Mouse (Mus musculus): ENCODE measurements around the gene Ceacam12. TPM values are rescaled to one million over a fixed set of nuclear protein-coding genes. Genes with fewer than 3 reads are reported as not detected.
"Not testable (repeated sequence)": the region's sequence is repeated elsewhere in the genome, so short reads cannot be mapped to it uniquely, and the experiment has no call there.

The Ceacam12 gene
- not detected for total RNA-seq (2021)
- not detected in 2 replicates for polyA plus RNA-seq (2012; rRNA removed)
- long read RNA-seq = 0 reads

DNA sequence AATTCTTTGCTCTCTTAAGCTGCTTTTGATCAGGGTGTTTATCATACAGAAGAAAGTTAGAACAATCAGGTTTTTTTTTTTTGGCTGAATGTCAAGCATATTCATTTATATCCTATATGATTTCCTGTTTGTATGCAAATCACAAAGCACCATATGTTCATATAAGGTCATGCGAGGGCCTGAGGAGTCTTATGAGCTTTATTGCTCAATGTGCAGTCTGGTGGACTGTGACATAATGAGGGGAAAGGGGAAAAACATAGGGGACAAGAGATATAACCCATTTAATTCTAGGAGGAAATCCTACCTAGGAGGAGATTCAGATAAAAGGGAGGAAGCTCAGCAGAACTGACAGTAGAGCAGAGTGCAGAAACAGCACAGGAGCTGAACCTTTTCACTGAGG, at the start of gene Ceacam12:
Gene Ceacam12, plus strand, starts transcription at position 301 of the 400 bp plus-strand sequence.
- DNase-seq = no peak

DNA sequence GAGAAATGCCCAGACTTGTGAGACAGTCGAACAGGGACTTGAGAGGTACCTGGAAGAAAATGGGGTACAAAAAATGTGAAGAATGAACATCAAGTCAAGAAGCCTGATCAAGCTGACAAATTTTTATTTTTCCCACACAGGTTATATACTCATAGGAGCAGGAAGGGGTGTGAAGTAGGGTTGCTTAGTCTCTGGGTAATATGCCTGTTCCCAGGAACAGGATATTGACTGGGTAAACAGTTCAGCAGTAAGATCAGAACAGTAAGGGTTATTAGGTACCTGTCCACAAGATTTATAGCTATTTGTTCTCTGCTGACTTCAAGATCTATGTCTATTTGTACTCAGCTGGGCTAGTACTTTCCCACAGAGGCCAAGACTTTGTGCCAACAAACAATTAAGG, 8.1 kb downstream of the Ceacam12 start:
- not testable (repeated sequence) for DNase-seq

DNA sequence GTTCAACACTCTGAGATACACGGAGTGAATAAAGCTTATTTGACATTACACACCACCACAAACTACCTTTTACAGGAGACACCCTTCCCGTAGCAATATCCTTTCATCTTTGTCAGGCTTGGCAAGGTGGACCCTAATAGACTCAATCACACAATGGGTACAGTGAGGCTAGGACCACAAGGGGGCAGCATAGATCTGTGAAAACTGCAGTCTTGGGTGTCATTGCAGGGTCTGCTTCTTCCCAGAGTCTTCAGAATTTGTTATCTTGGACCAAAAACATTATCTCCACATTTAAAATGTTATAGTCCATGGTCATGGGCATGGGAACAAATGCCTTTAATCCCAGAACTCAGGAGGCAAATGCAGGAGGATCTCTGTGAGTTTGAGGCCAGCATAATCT, 35.1 kb downstream of the Ceacam12 start:
- no peak for DNase-seq

Small RNAs within 50 kb of the gene (microRNA-seq; reads per million reads assigned to microRNA genes)
- gene Gm22414 = 0 reads per million in 2 experiments

Other genes starting within 250 kb of the Ceacam12 start
- gene Gm5155, start 194.2 kb upstream of the Ceacam12 start, total RNA-seq (2021) = not detected
- not detected in 2 replicates for gene Gm5155, start 194.2 kb upstream of the Ceacam12 start, polyA plus RNA-seq (2012; rRNA removed)
- not detected for gene Ceacam11, start 93.8 kb upstream of the Ceacam12 start, total RNA-seq (2021)
- gene Ceacam11, start 93.8 kb upstream of the Ceacam12 start, polyA plus RNA-seq (2012; rRNA removed) = not detected in 2 replicates
- gene Ceacam13, start 56.0 kb upstream of the Ceacam12 start, total RNA-seq (2021) = not detected
- gene Ceacam13, start 56.0 kb upstream of the Ceacam12 start, polyA plus RNA-seq (2012; rRNA removed) = not detected in 2 replicates
- not detected for gene Igfl3, start 110.6 kb downstream of the Ceacam12 start, total RNA-seq (2021)
- gene Igfl3, start 110.6 kb downstream of the Ceacam12 start, polyA plus RNA-seq (2012; rRNA removed) = not detected in 2 replicates
- gene Mill1, start 179.4 kb downstream of the Ceacam12 start, total RNA-seq (2021) = not detected
- not detected in 2 replicates for gene Mill1, start 179.4 kb downstream of the Ceacam12 start, polyA plus RNA-seq (2012; rRNA removed)

Data from adrenal gland, adult 2 months (tissue).